Mouse (Mus musculus): ENCODE measurements around the gene Syt14.

DNA sequence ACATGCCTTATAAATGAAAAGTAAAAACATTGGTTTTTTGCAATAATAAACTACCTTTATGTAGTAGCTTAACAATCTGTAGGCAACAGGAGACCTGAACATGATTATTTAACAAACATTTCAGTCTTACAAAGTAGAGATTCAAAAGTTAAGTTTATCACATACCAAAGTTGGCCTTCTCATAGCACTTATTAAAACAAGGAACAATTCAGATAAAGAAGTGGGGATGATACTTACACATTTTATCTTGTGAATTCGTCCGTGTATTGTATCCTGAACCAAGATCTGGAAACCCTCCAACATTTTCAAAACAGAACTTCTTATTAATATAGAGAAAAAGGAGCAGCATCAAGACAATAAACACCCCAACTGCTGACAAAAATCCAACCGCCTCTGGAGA is 49.1 kb downstream of the Syt14 start:
- TF ChIP-seq CTCF (IDR thresholded peaks at IDR 0.05; ENCODE audit: low read depth, low read length) (no peak), GATA1 (IDR thresholded peaks at IDR 0.05; ENCODE audit: borderline replicate concordance, low read length) (no peak), TAL1 (conservative IDR thresholded peaks at IDR 0.05; ENCODE audit: low read depth, low read length) (no peak), POLR2AphosphoS5 (IDR thresholded peaks at IDR 0.05; ENCODE audit: insufficient replicate concordance, low read depth, low read length) (no peak), GATA2 (IDR thresholded peaks at IDR 0.05; ENCODE audit: borderline replicate concordance, low read depth, low read length) (no peak)

Measured in G1E (cell line).